Mouse (Mus musculus) ES-Bruce4 (cell line): ENCODE measurements at regions not wholly inside any gene's neighbourhood (a gene's known extent, or its start where the extent isn't known, plus 50 kb on each side); places are given as distances from the start of the nearest gene placed in this dataset.

Source experiments
- CTCF ChIP-seq: IDR thresholded peaks from one replicate; pipeline ENCODE4 v1.8.1; 2011; ENCODE audit warnings: low read depth, low read length
- POLR2A ChIP-seq: IDR thresholded peaks from one replicate; pipeline ENCODE4 v1.8.1; 2011; ENCODE audit warnings: low read length; ENCODE audit not compliant: insufficient read depth

DNA sequence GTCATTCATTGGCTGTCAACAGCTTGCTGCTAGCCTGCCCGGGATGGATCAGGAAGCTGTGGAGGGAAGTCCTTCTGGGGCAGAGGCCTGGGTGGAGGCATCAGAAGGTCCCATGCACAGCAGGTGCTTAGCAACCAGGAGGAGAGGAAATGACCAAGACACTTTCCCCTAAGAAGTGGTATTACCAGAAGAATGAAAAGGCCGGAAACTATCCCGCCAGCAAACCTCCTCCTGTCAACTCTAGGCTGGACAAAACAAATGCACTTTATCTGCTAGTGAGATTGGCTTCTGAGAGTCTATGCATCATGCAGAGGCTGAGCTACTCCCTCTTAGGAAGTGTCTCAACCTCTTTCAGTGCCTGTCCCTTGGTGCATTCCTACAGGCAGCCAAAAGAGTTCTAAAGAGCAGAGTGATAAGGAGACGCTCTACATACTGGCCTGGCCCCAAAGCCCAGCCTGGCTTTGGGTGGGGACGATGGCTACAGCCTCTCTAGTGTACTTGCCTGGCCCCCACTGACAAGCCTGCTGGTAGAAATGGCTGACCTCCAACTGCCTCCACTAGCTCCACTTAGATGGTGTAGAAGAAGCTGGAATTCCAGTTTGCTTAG is 801.7 kb upstream of the 2610301B20Rik start:
- TF ChIP-seq POLR2A (no peak), CTCF (no peak)
